Mouse (Mus musculus): ENCODE results near the gene Adam22. TPM values are rescaled to one million over a fixed set of nuclear protein-coding genes. Genes with fewer than 3 reads are reported as not detected.
A peak's percentile ranks its signal among the peaks of the same experiment; 100 is the strongest.

Adam22 gene
- total RNA-seq (2021), result 1 to 10 TPM; 4.2 to 4.5 TPM
- long read RNA-seq, experiment 1, result 0 reads
- long read RNA-seq, experiment 2, partial matches to known transcripts, result 0 of 1 reads
- long read RNA-seq, experiment 2, other reads (novel, unspliced or antisense), result 1 of 1 reads

DNA sequence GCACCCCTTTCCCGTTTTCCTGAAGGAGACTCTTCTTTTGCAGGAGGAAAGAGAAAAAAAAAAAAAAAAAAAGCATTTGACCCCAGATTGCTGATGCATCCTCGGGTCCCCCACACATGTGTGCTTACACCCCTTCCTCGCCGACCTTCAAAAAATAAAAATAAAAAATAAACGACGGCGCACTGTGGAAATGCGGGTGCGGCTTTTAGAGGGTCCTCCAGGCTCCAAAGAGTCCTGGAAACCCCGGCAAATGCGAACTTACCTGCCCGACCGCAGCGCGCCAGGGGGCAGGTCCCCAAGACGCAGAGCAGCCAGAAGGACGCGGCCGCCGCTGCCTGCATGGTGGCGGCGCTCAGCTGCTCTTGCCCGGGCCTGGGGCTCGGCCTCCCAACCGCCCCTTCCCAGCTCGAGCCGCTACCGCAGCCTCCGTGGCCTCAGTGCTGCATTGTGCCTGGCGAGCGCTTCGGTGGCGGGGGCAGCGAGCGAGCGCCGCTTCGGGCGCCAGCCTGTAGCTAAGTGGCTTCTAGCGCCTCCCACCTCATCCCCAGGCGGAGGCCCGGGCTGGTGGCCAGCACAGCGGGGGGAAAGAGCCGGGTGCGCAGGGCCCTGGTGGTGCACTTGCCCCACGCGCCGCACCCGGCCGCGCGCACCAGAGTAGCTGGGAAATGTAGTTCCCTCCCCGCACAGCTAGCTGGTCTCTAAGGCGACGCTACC is at the start of gene Adam22:
TSS of gene Adam22 (minus strand) at position 547 of the 714 bp plus-strand sequence.
- peak; percentile 85 to 88 for DNase-seq
- intact Hi-C loops (cut with DNase I), result loop anchor here (5.0 kb wide), 1 partner anchor 205 kb away; no protein-coding TSS in a partner anchor

DNA sequence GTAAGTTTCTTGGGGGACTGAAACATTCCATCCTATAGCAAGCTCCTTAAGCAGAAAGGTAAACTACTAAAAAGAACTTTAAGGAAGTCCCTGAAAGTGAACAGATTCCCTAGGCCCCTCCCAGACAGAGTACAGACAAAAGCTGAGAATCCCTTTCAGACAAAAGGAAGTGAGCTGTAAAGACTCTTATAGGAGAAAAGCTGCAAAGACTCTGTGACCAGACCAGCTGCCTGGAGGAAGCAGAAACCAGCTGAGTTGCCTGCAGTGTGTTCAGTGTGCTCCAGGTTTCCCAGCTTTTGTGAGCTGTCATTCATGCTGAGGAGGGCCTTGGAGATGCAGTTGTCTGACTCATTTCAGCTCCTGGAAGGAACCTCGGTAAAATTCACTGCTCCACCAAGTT is 49.5 kb upstream of the Adam22 start:
- intact Hi-C loops (cut with DNase I), result no loop called here
- no peak for DNase-seq

GRCm38 (mm10) chr5:8416683-8417413 is 48.9 kb upstream of the Adam22 start:
- no peak for DNase-seq
- intact Hi-C loops (cut with DNase I), result no loop called here

DNA sequence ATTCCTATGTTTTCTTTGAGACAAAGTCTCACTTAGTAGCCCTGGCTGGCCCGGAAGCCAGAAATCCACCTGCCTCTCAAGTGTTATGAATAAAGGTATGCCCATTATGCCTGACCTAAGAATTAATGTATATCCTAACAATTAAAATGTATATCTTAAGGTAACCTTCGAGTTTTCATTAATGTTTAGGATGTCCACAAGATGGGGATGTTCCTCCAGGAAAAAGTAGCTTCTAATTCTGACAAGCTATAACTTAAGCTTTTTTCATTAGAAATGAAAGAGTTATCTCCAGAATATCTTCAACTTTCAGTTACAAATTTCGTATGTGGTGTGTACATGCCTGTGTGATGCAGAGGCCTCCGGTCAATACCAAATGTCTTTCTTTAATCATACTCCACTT is 40.8 kb upstream of the Adam22 start:
- intact Hi-C loops (cut with DNase I), result no loop called here
- no peak for DNase-seq

GRCm38 (mm10) chr5:8397587-8398249 is 29.8 kb upstream of the Adam22 start:
- intact Hi-C loops (cut with DNase I), result no loop called here
- DNase-seq, result no peak

GRCm38 (mm10) chr5:8393891-8394583 is 26.1 kb upstream of the Adam22 start:
- no peak for DNase-seq
- intact Hi-C loops (cut with DNase I), result no loop called here

GRCm38 (mm10) chr5:8374297-8374906 is 6.4 kb upstream of the Adam22 start:
- intact Hi-C loops (cut with DNase I), result no loop called here
- no peak for DNase-seq

DNA sequence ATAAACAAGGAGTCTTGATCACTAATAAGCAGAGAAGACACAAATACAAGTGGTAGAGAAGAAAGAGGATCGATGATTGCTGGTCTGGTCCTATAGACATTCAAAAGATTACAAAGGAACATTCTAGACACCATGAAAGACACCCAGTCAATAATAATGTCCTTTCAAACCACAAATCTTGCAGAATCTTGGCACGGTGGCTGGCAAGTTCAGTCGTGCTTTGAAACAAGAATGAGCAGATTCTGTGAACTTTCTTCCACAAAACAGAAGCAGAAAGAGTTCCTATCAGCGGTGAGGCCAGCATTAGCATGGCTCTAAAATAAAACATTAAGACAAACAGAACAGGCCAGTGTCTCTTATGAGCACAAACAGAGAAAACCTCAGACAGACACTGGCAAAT is 5.5 kb upstream of the Adam22 start:
- no peak for DNase-seq
- intact Hi-C loops (cut with DNase I), result no loop called here

GRCm38 (mm10) chr5:8368781-8369180 is 821 bp upstream of the Adam22 start:
- intact Hi-C loops (cut with DNase I), result loop anchor here (5.0 kb wide), 1 partner anchor 206 kb away; no protein-coding TSS in a partner anchor
- no peak for DNase-seq

DNA sequence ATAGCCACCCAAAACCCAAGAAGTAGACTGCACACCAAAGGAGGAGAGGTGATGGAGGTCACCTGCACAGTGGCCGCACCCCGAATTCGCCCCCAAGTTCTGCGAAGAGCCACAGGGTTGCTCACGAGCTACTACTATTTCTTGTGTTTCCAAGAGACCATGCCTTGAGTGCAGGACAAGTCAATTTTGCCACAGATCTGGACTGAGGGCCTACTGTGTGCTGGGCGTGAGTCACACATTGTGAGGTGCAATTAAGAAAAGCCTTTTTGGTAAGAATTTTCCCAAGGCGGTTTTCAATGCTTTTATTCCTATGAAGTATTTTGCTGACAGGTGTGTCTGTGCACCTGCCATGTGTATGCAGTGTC is 350 bp upstream of the Adam22 start:
- no peak for DNase-seq
- intact Hi-C loops (cut with DNase I), result loop anchor here (5.0 kb wide), 1 partner anchor 206 kb away; no protein-coding TSS in a partner anchor

- DNase-seq, result no peak
- intact Hi-C loops (cut with DNase I), result loop anchor here (5.0 kb wide), 1 partner anchor 205 kb away; no protein-coding TSS in a partner anchor
Observed at GRCm38 (mm10) chr5:8366771-8367613, 968 bp downstream of the Adam22 start.

DNA sequence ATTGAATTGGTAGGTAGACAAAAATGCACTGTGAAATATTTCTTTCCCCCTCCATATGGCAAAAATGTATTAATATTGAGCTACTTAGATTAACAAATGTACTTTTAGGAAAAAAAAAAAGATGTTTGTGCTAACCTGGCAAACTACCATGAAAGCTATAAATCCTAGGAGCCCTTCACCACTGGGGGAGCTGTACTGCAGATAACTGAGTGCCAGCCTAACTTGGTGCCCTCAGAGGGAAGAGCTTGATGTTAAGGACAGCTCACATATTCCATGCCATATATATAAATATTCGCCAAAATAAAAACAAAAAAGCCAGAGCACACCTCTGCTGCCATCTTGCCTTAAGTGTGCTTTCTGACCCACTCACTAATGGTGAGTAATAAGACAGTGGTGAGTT is 5.6 kb downstream of the Adam22 start:
- no peak for DNase-seq
- intact Hi-C loops (cut with DNase I), result no loop called here

DNA sequence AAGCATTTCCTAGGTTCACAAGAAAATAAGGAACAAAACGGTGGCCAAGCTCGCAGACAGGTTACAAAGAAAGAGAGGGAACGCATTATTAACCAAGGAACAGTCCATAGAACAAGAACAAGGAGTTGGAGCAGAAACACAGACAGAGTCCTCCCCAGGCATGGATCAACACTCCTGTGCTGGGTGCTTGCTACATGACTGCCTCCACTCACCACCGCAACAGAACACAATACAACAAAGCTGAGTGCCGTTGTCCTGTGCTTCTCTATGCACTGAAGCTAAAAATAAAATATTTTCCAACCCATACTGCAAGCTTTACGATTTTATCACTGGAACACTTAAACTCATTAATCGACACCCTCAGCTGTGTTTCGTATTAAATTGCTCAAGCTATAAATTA is 10.3 kb downstream of the Adam22 start:
- intact Hi-C loops (cut with DNase I), result no loop called here
- DNase-seq, result no peak

DNA sequence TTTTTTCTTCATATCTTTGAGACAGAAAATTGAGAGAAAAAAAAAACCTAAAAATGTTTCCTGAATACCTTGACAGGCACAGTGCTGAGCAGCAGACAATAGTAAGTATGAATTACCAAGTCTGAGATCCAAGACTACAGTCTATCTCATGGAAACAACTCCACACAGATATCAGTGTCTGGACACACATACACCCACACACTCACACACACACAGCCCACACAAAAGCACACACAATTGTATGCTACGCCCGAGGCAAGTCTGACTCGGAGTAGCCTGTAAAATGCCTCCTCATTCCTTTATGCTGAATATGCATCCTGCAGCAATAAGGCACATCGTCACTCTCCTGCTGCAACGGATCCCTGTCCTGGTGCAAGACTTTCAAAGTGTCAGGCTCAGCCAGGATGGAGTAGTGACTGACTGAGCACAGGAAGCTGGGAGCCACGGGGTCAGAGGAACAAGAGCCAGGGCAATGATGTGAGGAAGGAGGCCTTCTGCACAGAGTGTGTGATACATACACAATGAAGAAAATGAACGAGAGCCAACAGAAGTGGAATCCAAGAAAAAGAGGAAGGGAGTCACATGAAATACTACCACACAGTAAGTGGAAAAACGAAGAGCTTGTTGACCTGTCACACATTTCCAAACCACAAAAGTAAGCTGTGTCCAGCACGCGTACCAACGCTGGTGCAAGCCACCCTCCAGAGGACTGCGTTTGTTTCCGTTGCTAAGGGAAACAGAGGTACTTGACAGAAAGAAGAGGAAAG is 10.9 kb downstream of the Adam22 start:
- intact Hi-C loops (cut with DNase I), result no loop called here
- peak; percentile 9 to 11 for DNase-seq

DNA sequence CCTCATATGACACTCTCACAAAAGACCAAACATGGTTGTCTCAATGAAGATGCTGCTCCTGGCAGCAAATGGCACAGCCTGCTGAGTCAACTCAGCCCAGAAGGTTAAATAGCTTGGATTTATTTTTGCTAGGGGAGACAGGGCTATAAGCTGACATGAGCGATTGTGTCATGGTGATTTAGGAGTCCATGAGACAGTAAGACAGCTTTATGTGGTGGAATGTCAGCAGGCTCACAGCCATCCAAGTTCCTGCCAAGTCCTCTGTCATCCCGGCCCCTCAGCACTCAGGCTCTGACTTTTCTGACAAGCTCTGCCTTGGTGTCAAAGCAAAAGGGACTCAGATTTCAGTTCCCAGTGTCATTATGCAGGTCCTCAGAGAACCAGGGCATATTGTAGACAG is 11.6 kb downstream of the Adam22 start:
- peak in 1 of 2 experiments; percentile 15 for DNase-seq
- intact Hi-C loops (cut with DNase I), result no loop called here

DNA sequence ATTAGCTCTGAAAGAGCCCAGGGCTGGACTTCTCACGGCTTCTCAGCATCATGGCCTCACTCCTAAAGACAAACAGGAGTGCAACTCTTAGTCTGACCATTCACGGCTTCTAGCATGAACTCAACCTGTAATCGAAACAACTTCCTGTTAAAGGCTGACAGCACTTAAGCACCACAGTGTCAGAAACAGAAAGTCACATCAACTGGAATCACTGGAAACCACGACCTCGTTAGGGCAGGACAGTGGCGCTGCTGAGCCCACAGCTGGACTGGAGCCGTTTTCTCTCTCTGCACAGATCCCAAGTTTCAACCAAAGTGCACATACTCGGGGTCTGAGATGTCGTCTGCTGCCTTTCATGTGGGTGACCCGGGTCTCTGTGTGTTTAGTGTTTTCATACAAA is 18.4 kb downstream of the Adam22 start:
- intact Hi-C loops (cut with DNase I), result no loop called here
- DNase-seq, result no peak

DNA sequence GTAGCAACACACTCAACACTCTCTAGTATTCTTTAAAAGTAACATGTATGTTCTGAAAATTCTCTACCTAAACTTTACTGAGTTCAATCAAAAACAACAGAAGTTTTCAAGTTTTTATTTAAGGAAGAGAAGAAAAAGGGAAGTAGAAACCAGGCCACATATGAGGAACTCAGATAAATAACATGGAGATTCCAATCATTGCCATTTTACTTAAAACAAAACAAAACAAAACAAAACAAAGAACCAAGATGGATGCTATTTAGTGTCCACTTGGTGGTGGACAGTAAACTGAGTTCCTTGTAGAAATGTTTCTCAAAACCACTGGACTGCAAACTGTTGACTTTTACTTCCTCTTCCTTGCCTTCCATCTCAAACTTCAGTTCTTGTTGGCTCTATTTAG is 21.6 kb downstream of the Adam22 start:
- no peak for DNase-seq
- intact Hi-C loops (cut with DNase I), result no loop called here

- no peak for DNase-seq
- intact Hi-C loops (cut with DNase I), result no loop called here
Observed at GRCm38 (mm10) chr5:8343296-8343695, 24.7 kb downstream of the Adam22 start.

Data from heart, postnatal 14 days (tissue).